Mouse (Mus musculus) embryonic facial prominence, embryonic 12.5 days (tissue): Measurements from ENCODE around the gene Rsl1d1. TPM values are rescaled to one million over a fixed set of nuclear protein-coding genes. Genes with fewer than 3 reads are reported as not detected.
A peak's percentile ranks its signal among the peaks of the same experiment; 100 is the strongest.

Experiments used
- ATAC-seq: fragments of 200-750 bp; cut with Nextera tagmentation; 2 replicates; pipeline ENCODE4 v1.8.0; 2017; ENCODE audit not compliant: insufficient number of reproducible peaks, insufficient read depth, low FRiP score, low TSS enrichment
- H3K27ac ChIP-seq: fragments of 300-500 bp; sonication (generic); 2 replicates; pipeline ENCODE4 v1.5.1; 2016; ENCODE audit warnings: mild to moderate bottlenecking
- H3K27me3 ChIP-seq: fragments of 300-500 bp; sonication (generic); 2 replicates; pipeline ENCODE4 v1.6.1; 2016; ENCODE audit warnings: mild to moderate bottlenecking, moderate library complexity
- H3K36me3 ChIP-seq: fragments of 300-500 bp; sonication (generic); 2 replicates; pipeline ENCODE4 v1.6.1; 2016; ENCODE audit warnings: mild to moderate bottlenecking
- H3K4me1 ChIP-seq: fragments of 300-500 bp; sonication (generic); 2 replicates; pipeline ENCODE4 v1.6.1; 2016
- H3K4me2 ChIP-seq: fragments of 300-500 bp; sonication (generic); replicated peaks from 2 replicates; pipeline ENCODE4 v1.6.1; 2016; ENCODE audit warnings: mild to moderate bottlenecking, moderate library complexity
- H3K4me3 ChIP-seq: fragments of 300-500 bp; sonication (generic); 2 replicates; pipeline ENCODE4 v1.5.1; 2016; ENCODE audit warnings: mild to moderate bottlenecking
- H3K9ac ChIP-seq: fragments of 300-500 bp; sonication (generic); 2 replicates; pipeline ENCODE4 v1.6.1; 2016; ENCODE audit warnings: mild to moderate bottlenecking, moderate library complexity
- H3K9me3 ChIP-seq: fragments of 300-500 bp; sonication (generic); 2 replicates; pipeline ENCODE4 v1.6.1; 2016; ENCODE audit warnings: mild to moderate bottlenecking, moderate library complexity
- WGBS: fragments of 180-500 bp; shearing (Covaris S2); methylation state at CpG from one replicate; pipeline ENCODE4 v1.1.7; 2016; 5-methylcytosine and 5-hydroxymethylcytosine counted together
- polyA plus RNA-seq: library from polyadenylated mRNA; unstranded; fragments of >200 nt; fragmentation: Nextera tagmentation; extraction: Ambion mirVana; gene quantifications from 2 replicates; pipeline ENCODE4 v1.2.1, GENCODE M21; 2016

Rsl1d1 gene
- 198 and 211 TPM in 2 replicates for polyA plus RNA-seq

DNA sequence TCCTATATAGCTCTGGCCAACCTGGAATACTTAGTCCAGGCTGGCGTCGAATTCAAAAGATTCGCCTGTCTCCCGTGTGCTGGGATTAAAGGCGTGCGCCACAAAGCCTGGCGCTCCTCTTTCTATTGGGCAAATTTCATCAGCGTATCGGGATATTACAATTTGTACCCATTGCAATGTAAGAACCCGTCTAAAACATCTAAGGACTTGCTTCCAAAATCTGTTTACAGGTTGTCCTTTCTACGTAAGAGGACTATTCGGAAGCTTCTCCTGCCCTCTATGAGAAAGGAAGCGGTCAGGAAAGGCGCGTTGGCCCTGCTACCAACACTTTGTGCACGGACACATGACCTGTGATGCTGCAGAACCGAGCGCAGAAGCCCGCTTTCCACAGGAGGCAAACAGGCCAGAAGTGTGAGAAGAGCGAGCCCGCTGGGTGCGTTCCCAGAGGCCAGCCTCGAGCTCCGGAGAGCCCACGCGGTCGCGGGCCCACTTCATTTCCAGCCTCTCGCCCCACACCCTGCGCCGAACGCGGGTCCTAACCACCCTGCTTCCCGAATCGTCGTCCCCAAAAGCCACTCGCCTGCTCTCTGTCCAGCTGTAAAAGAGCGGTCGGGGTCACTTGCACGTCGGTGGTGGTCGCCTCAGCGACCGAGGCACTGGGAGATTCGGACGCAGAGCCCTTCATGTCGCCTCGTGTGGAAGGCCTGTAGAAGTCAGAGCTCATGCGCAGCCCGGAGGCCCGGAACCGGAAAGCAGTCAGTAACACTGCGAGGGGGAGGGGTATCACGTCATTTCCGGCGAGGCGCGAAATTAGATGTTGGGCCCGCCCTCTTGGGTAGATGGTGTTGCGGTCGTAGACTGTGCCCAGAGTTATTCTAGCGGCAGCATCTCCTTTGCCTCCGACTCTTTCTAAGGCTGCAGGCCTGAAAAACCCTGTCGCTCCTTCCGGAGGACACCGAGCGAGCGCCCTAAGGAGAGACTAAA is at the start of gene Rsl1d1:
Gene Rsl1d1 (minus strand): TSS at position 761 of the 984 bp plus-strand sequence.
- peak within 1 kb of the TSS; percentile 89 for H3K9ac ChIP-seq
- peaks cover 24% of the 10 kb centered on the region for H3K4me1 ChIP-seq
- H3K4me2 ChIP-seq: peak within 1 kb of the TSS; percentile 87
- H3K36me3 ChIP-seq: peaks cover 45% of the 10 kb centered on the region
- ATAC-seq: peak; percentile 96
- H3K27me3 ChIP-seq: no peaks in the 10 kb centered on the region
- peak within 1 kb of the TSS; percentile 86 for H3K4me3 ChIP-seq
- H3K9me3 ChIP-seq: no peaks in the 10 kb centered on the region
- under 1% methylated on average over 68 of the region's 68 CpGs for whole genome bisulfite sequencing
- peak within 1 kb of the TSS; percentile 85 for H3K27ac ChIP-seq

DNA sequence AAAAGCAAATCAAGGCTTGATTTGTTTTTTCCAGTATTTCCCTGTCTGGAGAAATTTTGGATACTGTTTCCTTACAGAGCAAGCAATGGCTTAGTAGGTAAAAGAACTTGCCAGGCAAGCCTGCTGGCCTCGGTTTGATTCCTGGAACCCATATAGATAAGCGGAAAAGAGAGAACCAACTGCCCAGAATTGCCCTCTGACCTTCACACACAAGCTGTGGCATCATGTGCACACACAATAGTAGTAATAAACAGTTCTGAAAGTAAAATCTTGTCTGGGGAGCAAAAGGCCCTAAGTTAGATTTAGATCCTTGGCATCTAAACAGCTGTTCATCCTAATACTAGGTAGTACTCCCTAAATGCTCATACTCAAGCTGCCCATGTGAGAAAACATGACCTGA is 44.7 kb upstream of the Rsl1d1 start:
- Histone ChIP-seq H3K4me3 (no peak overlapping the region), H3K9ac (no peak overlapping the region), H3K9me3 (no peaks in the 10 kb centered on the region), H3K27me3 (no peaks in the 10 kb centered on the region), H3K4me1 (peaks cover 12% of the 10 kb centered on the region), H3K36me3 (no peaks in the 10 kb centered on the region), H3K27ac (no peak overlapping the region), H3K4me2 (no peak overlapping the region)
- WGBS: 85% methylated on average over 2 of the region's 2 CpGs
- no peak for ATAC-seq

DNA sequence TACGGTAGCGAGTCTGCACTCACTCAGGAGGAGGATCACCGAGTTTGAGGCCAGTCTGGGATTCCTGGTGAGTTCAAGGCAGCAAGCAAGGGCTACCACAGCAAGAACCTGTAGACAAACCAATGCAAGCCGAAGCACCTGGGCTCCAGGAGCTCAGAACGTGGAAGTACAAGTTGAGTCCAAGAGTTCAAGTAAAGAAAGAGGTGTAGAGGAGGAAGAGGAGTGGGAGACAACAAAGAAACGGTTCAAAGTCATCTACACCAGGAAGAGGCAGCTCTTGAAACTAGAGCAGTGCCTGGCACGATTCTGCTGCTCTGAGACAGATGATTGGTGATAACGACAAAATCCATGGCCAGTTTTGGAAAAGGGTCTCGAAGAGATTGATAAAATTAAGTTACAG is 42.6 kb upstream of the Rsl1d1 start:
- H3K9ac ChIP-seq: no peak overlapping the region
- no peak overlapping the region for H3K4me3 ChIP-seq
- no peak overlapping the region for H3K4me2 ChIP-seq
- H3K36me3 ChIP-seq: no peaks in the 10 kb centered on the region
- H3K4me1 ChIP-seq: no peaks in the 10 kb centered on the region
- no peaks in the 10 kb centered on the region for H3K9me3 ChIP-seq
- no peaks in the 10 kb centered on the region for H3K27me3 ChIP-seq
- H3K27ac ChIP-seq: no peak overlapping the region
- no peak for ATAC-seq
- WGBS: 86% methylated on average over 9 of the region's 9 CpGs

DNA sequence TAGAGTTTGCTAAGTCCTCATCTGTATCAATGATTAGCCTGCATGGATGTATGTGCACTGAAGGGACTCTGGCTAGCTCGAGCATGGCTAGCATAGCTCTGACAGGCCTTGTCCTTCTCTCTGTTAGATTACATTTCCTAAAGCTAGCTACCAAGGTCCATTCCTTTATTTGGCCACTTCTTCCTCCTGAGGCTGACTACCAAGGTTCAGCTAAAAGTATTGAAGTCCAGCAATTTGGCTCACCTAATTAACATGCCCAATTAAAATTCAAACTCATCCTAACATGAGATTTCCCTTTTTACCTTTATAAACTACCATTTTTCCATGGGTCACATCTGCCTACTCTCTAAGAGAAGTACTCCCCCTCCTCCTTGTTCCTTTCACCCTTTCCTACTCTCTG is 39.3 kb upstream of the Rsl1d1 start:
- Histone ChIP-seq H3K9ac (no peak overlapping the region), H3K4me2 (no peak overlapping the region), H3K27ac (no peak overlapping the region), H3K27me3 (no peaks in the 10 kb centered on the region), H3K4me3 (no peak overlapping the region), H3K9me3 (no peaks in the 10 kb centered on the region), H3K4me1 (no peaks in the 10 kb centered on the region), H3K36me3 (peaks cover 10% of the 10 kb centered on the region)
- ATAC-seq: no peak
- 85% methylated on average over 1 of the region's 1 CpGs for WGBS

DNA sequence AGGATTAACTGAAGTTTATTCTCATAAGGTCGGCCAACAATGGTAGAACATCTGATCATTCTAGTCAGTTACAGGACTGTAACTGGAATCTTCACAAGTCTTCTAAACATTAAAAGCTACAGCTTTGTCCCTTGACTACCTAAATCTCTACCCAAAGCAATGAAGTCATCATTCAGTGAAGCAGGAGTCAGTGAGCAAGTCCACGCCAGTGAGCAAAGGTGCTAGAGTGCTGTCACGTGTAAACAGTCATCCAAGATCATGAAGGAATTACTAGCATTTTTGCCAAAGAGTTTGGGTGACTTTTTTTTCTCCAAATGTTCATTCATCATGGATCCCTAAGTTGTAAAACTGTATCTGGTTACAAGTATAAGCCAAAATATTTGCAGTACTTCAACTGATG is 14.7 kb upstream of the Rsl1d1 start:
- no peak for ATAC-seq
- 85% methylated on average over 3 of the region's 3 CpGs for WGBS

DNA sequence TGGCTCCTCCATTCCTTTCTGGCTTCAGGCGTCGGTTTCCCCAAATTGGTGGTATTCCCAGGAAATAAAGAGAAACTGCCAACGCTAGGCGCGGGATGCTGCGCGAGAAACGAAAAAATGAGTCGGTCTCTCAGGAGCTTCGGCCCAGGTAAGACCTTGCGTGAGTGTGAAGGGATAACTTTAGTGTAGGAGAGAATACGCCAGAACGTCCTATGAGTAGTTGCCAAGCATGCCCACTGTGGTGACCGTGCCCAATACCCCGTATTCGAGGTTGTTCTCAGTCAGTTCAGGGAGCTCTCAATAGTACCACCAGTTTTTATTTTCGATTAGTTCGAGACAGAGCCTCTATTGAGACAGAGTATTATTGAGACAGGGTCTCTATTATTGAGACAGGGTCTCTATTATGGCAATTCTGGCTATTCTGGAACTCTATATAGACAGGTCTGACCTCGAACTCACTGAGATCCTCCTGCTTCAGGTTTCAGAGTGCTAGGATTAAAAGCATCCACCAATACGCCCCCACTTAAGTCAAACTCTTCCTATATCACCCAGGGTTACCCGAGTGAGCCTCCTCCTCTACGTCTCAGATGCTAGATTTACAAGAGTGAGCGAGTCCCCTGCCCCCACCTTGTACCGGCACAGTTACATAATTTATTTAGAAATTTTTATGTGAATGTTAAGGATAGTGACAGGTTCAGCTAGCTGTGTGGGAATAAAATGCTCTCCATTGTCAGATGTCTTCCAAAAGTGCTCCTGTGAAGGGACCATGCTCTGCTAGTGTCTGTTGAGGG is 664 bp upstream of the Rsl1d1 start:
- Histone ChIP-seq H3K9ac (peak overlapping the region; percentile 89), H3K36me3 (peaks cover 42% of the 10 kb centered on the region), H3K4me2 (peak overlapping the region; percentile 87), H3K4me3 (peak overlapping the region; percentile 86), H3K9me3 (no peaks in the 10 kb centered on the region), H3K27me3 (no peaks in the 10 kb centered on the region), H3K4me1 (peaks cover 21% of the 10 kb centered on the region), H3K27ac (peak overlapping the region; percentile 85)
- WGBS: 6% methylated on average over 24 of the region's 24 CpGs
- ATAC-seq: 0 out of 2 replicates have a peak, but pooled peaks have one; percentile 30

More for the DNA sequence above, 14.7 kb upstream of the Rsl1d1 start:
- Histone ChIP-seq H3K27ac (no peak overlapping the region), H3K4me3 (no peak overlapping the region), H3K4me1 (no peaks in the 10 kb centered on the region), H3K27me3 (no peaks in the 10 kb centered on the region), H3K9me3 (no peaks in the 10 kb centered on the region), H3K36me3 (peaks cover 40% of the 10 kb centered on the region), H3K4me2 (no peak overlapping the region), H3K9ac (no peak overlapping the region)

DNA sequence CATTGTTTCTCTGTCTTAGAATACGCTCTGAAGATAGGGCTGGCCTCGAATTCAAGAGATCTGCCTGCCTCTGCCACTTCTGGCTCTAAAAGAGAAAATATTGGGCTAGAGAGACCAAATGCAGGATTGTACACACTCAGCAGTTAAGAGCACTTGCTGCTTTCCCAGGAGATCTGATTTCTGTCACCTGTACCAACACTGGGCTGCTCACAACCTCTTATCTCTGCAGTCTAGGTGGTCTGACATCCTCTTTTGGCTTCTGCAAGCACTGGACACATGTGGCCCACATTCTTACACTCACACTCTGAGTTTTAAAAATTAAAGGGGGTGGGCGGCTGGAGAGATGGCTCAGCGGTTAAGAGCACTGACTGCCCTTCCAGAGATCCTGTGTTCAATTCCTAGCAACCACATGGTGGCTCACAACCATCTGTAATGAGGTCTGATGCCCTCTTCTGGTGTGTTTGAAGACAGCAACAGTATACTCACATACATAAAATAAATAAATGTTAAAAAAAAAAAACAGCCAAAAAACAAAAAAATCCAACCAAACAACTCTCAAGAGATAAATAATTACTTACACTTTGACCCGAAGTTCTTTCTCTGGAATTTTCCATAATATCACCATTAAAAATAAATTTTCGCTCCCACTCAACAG is 1.3 kb downstream of the Rsl1d1 start:
- Histone ChIP-seq H3K27me3 (no peaks in the 10 kb centered on the region), H3K36me3 (peaks cover 47% of the 10 kb centered on the region), H3K9me3 (no peaks in the 10 kb centered on the region), H3K9ac (peak overlapping the region; percentile 89), H3K4me3 (peak overlapping the region; percentile 86), H3K27ac (no peak overlapping the region), H3K4me2 (peak overlapping the region; percentile 87), H3K4me1 (peaks cover 24% of the 10 kb centered on the region)
- ATAC-seq: no peak
- WGBS: 65% methylated on average over 6 of the region's 6 CpGs

DNA sequence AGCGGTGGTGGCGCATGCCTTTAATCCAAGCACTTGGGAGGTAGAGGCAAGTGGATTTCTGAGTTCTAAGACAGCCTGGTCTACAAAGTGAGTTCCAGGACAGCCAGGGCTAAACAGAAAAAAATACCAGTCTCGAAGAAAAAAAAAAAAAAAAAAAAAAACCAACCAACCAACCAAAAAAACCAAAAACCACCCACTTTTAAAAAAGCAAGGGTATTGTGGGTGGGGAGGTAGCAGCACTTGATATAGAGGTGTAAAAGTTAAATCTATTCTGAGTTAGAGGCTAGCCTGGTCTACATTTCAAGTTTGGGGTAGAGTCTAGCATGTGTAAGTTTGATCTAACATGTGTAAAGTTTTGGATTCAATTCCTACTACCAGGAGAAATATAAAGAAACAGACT is 2.9 kb downstream of the Rsl1d1 start:
- no peak overlapping the region for H3K9ac ChIP-seq
- H3K4me1 ChIP-seq: peaks cover 24% of the 10 kb centered on the region
- H3K27ac ChIP-seq: no peak overlapping the region
- 85% methylated on average over 3 of the region's 3 CpGs for WGBS
- H3K27me3 ChIP-seq: no peaks in the 10 kb centered on the region
- H3K9me3 ChIP-seq: no peaks in the 10 kb centered on the region
- peaks cover 58% of the 10 kb centered on the region for H3K36me3 ChIP-seq
- no peak for ATAC-seq
- H3K4me3 ChIP-seq: no peak overlapping the region
- H3K4me2 ChIP-seq: no peak overlapping the region

DNA sequence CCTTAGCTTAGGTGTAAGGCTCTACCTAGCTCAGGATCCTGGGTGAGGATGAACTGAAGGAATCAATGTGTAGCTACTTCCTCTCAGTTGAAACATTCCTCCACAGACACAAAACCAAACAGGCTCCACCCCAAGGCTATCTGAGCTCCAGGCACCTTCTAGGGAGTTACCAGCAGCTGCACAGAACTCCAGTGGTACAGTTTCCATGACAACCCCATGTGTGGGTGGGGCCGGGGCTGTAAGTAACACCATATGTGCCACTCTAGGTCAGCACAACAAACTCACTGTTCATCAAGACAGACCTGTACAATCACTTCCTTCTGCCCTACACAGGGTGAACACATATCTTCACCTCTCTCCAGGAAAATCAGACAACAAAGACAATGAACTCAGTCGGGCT is 4.7 kb downstream of the Rsl1d1 start:
- H3K36me3 ChIP-seq: peaks cover 76% of the 10 kb centered on the region
- ATAC-seq: no peak
- no peaks in the 10 kb centered on the region for H3K9me3 ChIP-seq
- 32% methylated on average over 2 of the region's 2 CpGs for WGBS
- no peak overlapping the region for H3K9ac ChIP-seq
- H3K4me2 ChIP-seq: no peak overlapping the region
- no peak overlapping the region for H3K27ac ChIP-seq
- H3K4me3 ChIP-seq: no peak overlapping the region
- peaks cover 10% of the 10 kb centered on the region; the same call in 1 of the 2 replicates for H3K4me1 ChIP-seq
- no peaks in the 10 kb centered on the region for H3K27me3 ChIP-seq

DNA sequence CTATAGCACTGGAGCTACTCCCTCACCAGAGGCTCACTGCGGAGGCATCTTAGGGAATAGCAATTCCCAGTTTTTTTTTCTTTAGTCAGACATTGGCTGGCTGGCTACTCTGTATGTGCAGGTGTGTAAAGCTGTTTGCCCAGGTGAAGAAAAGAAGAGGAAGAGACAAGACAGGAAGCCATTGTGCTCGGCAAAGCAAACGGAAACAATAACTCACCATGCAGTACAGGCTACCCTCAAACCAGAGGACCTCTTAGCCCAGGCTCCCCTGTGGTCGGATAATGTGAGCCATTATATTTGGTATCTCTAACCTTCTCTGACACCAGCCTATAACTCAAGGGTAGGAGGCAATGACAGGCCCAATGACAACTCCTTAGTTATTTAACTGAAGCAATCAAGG is 6.1 kb downstream of the Rsl1d1 start:
- Histone ChIP-seq H3K27me3 (no peaks in the 10 kb centered on the region), H3K4me3 (no peak overlapping the region), H3K9me3 (no peaks in the 10 kb centered on the region), H3K27ac (no peak overlapping the region), H3K9ac (no peak overlapping the region), H3K4me2 (no peak overlapping the region), H3K4me1 (peaks cover 10% of the 10 kb centered on the region; the same call in 1 of the 2 replicates), H3K36me3 (peaks cover 90% of the 10 kb centered on the region)
- WGBS: 87% methylated on average over 4 of the region's 4 CpGs
- no peak for ATAC-seq

DNA sequence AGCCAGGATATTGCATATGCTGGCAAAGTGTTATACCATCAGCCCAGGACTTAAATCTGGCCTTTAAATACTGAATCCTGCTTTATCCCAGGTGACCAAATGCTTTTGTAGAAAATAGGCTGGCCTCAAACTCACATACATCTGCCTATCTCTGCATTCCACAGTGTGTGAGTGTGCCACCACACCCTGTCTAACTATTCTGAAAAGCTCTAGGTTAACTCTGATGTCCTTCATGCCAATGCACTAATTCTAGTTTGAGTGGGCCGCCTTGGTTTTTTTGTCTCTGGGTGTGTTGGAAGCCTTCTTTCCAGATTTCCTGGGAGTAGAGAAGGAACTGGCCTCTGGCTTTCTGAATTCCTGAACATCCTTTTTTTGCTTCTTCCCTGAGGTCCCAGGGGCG is 9.9 kb downstream of the Rsl1d1 start:
- no peak overlapping the region for H3K9ac ChIP-seq
- no peak overlapping the region for H3K27ac ChIP-seq
- peaks cover 62% of the 10 kb centered on the region for H3K36me3 ChIP-seq
- no peaks in the 10 kb centered on the region for H3K9me3 ChIP-seq
- no peak for ATAC-seq
- WGBS: 97% methylated on average over 2 of the region's 2 CpGs
- H3K4me1 ChIP-seq: 0 out of 2 replicates have a peak, but pooled peaks cover under 1% of the 10 kb centered on the region
- no peak overlapping the region for H3K4me2 ChIP-seq
- H3K4me3 ChIP-seq: no peak overlapping the region
- H3K27me3 ChIP-seq: no peaks in the 10 kb centered on the region
